Mouse (Mus musculus) heart, embryonic 11.5 days (tissue): ENCODE measurements around the gene Casp14. TPM values are rescaled to one million over a fixed set of nuclear protein-coding genes. Genes with fewer than 3 reads are reported as not detected.
A peak's percentile ranks its signal among the peaks of the same experiment; 100 is the strongest.

Experiments used
- ATAC-seq: fragments of 200-750 bp; cut with Nextera tagmentation; replicated peaks from 2 replicates; pipeline ENCODE4 v1.8.0; 2017; ENCODE audit warnings: moderate library complexity; ENCODE audit not compliant: insufficient number of reproducible peaks, low FRiP score, low TSS enrichment
- H3K27ac ChIP-seq: fragments of 300-500 bp; sonication (generic); 2 replicates; pipeline ENCODE4 v1.5.1; 2014; ENCODE audit warnings: mild to moderate bottlenecking, low read depth, low read length
- H3K27me3 ChIP-seq: fragments of 300-500 bp; sonication (generic); 2 replicates; pipeline ENCODE4 v1.6.1; 2014; ENCODE audit warnings: mild to moderate bottlenecking, low read length, mixed read lengths; ENCODE audit not compliant: control insufficient read depth, insufficient read depth
- H3K36me3 ChIP-seq: fragments of 300-500 bp; sonication (generic); 2 replicates; pipeline ENCODE4 v1.6.1; 2014; ENCODE audit warnings: mild to moderate bottlenecking, low read length, moderate library complexity, mixed read lengths; ENCODE audit not compliant: control insufficient read depth, insufficient read depth
- H3K4me1 ChIP-seq: fragments of 300-500 bp; sonication (generic); 2 replicates; pipeline ENCODE4 v1.6.1; 2014; ENCODE audit warnings: low read length; ENCODE audit not compliant: control insufficient read depth, insufficient read depth
- H3K4me2 ChIP-seq: fragments of 300-500 bp; sonication (generic); 2 replicates; pipeline ENCODE4 v1.6.1; 2014; ENCODE audit warnings: mild to moderate bottlenecking, moderate library complexity
- H3K4me3 ChIP-seq: fragments of 300-500 bp; sonication (generic); 2 replicates; pipeline ENCODE4 v1.5.1; 2014; ENCODE audit warnings: low read depth, low read length
- H3K9ac ChIP-seq: fragments of 300-500 bp; sonication (generic); 2 replicates; pipeline ENCODE4 v1.6.1; 2014; ENCODE audit warnings: mild to moderate bottlenecking, low read depth, low read length, moderate library complexity
- H3K9me3 ChIP-seq: fragments of 300-500 bp; sonication (generic); replicated peaks from 2 replicates; pipeline ENCODE4 v1.6.1; 2016; ENCODE audit warnings: low read length; ENCODE audit not compliant: control insufficient read depth
- WGBS: fragments of 180-500 bp; shearing (Covaris S2); extraction: QIAGEN DNeasy Blood & Tissue Kit; methylation state at CpG from one replicate; pipeline ENCODE4 v1.1.7; 2014; ENCODE audit not compliant: insufficient replicate concordance; 5-methylcytosine and 5-hydroxymethylcytosine counted together
- polyA plus RNA-seq: library from polyadenylated mRNA; unstranded; fragments of >200 nt; fragmentation: Nextera tagmentation; extraction: Ambion mirVana; gene quantifications from 2 replicates; pipeline ENCODE4 v1.2.1, GENCODE M21; 2014

The Casp14 gene
- not detected in 2 replicates for polyA plus RNA-seq

DNA sequence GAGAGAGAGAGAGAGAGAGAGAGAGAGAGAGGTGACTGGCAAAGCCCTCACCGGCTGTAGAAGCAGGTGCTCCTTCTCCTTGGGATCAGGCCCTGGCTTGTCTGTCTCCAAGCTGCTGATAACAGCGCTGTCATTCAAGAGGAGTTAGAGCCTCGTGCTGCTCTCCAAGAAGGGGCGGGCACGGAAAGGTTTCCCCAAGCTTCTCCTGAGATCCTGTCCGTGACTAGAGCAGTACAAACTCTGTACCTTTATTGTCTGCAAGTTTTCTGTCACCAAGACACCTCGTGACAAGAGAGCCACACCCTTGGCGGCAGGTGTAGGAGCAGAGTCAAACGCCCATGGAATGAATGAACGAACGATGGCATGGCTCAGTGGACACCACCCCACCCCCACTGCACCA is at the start of gene Casp14:
TSS of gene Casp14 (minus strand) at position 239 of the 400 bp plus-strand sequence.
- Histone ChIP-seq H3K36me3 (no peaks in the 10 kb centered on the region), H3K4me2 (no peak within 1 kb of the TSS), H3K4me3 (no peak within 1 kb of the TSS), H3K9ac (no peak within 1 kb of the TSS), H3K4me1 (no peaks in the 10 kb centered on the region), H3K9me3 (no peaks in the 10 kb centered on the region), H3K27ac (no peak within 1 kb of the TSS), H3K27me3 (no peaks in the 10 kb centered on the region)
- 51% methylated on average over 11 of the region's 11 CpGs for WGBS
- no peak for ATAC-seq

DNA sequence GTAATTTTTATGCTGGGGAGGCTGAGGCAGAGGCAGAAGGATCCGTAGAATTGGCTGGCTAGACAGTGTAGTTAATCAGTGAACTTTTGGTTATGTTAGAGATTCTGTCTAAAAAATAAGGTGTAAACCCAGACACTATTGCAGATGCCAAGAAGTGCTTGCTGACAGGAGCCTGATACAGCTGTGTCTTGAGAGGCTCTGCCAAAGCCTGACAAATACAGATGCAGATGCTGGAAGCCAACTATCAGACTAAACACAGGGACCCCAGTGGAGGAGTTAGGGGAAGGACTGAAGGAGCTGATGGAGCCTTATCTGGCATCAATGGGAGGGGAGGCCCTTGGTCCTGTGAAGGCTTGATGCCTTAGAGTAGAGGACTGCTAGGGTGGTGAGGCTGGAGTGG is 47.5 kb upstream of the Casp14 start:
- ATAC-seq: no peak
- H3K27me3 ChIP-seq: no peaks in the 10 kb centered on the region
- no peak overlapping the region for H3K4me3 ChIP-seq
- no peak overlapping the region for H3K4me2 ChIP-seq
- H3K27ac ChIP-seq: no peak overlapping the region
- H3K9ac ChIP-seq: no peak overlapping the region
- no peaks in the 10 kb centered on the region for H3K9me3 ChIP-seq
- H3K36me3 ChIP-seq: no peaks in the 10 kb centered on the region
- 76% methylated on average over 1 of the region's 1 CpGs for WGBS
- H3K4me1 ChIP-seq: no peaks in the 10 kb centered on the region

DNA sequence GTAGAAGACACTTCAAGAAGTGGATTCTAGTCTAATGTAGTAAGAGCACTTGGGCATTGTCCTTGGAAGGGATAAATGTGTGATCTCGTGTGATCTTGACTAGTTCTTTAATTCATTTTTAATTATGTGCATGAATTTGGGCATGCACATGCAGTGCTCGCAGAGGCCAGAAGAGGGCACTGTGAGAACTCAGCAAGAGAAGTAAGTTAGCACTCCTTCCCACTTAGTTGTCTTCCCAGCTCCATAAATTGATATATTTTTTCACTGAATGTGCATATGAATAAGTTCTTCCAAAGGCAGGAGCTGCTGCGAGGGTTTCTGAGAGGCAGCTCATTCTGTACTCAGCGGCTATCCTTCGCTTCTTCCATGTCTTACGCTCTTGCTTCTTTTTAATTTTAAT is 37.9 kb upstream of the Casp14 start:
- Histone ChIP-seq H3K4me1 (no peaks in the 10 kb centered on the region), H3K4me3 (no peak overlapping the region), H3K9me3 (no peaks in the 10 kb centered on the region), H3K4me2 (no peak overlapping the region), H3K27ac (no peak overlapping the region), H3K9ac (no peak overlapping the region), H3K27me3 (peaks cover 7% of the 10 kb centered on the region; the same call in 1 of the 2 replicates), H3K36me3 (no peaks in the 10 kb centered on the region)
- 35% methylated on average over 6 of the region's 6 CpGs for WGBS
- no peak for ATAC-seq

DNA sequence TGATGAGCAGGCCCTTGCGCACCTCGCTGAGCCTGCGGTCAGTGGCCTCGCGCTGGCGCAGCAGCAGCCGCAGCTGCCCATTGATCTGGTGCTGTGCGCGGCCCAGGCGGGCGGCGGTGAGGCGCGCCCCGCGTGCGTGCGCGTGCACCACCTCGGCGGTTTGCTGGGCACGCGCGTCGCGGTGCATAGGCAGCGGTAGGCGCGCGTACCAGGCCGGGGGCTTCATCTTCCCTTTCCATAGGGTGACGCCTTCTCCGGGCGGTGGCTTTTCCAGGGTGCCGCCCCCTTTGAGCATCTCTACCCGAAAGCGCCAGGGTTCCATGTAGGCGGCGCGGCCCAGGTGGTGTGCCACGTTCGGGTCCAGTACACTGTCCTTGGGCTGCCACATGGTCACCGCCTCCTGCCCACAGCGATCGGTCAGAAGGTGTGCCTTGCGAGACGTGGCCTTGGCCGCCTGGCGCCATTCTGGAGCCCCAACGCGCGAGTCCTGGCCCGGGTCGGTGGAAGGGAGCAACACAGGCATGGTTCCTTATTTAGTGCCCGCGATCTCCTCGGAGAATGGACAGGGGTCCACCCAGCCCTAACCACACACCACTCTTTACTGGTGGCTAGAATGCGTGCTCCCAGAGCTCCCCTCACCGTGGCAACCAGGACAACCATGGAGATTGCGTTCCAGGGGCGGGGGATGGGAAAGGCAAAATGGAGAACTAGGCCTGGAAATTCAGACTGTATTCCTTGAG is 34.5 kb upstream of the Casp14 start, which contains the start of gene Ccdc105:
TSS of gene Ccdc105 (minus strand) at position 614 of the 740 bp plus-strand sequence.
- Histone ChIP-seq H3K27ac (no peak within 1 kb of the TSS), H3K4me3 (peak within 1 kb of the TSS; percentile 44), H3K9me3 (no peaks in the 10 kb centered on the region), H3K36me3 (no peaks in the 10 kb centered on the region), H3K27me3 (peaks cover 11% of the 10 kb centered on the region; the same call in 1 of the 2 replicates), H3K4me2 (peak within 1 kb of the TSS; percentile 67), H3K4me1 (no peaks in the 10 kb centered on the region), H3K9ac (peak within 1 kb of the TSS; percentile 62)
- 1% methylated on average over 61 of the region's 61 CpGs for WGBS
- ATAC-seq: peak; percentile 78

DNA sequence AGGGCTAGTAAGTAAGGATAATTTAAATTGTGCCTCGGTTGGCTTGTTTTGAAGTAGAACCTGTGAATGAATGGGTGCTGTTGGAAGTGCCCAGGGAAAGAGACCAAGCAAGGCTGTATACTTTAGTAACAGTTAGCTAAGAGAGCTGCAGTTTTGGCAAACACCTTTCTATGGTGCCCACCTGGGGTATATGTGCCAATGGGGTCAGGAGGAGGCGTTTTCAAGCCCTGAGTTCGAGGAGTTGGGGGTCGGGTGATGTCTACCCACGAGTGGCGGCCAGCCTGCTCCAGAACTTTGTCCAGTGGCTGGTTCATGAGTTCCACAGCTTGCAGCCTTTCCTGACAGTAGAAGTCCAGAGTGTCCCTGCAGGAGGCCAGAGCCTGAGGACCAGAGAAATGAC is 30.9 kb upstream of the Casp14 start:
- H3K36me3 ChIP-seq: no peaks in the 10 kb centered on the region
- no peak for ATAC-seq
- H3K9ac ChIP-seq: no peak overlapping the region
- H3K27ac ChIP-seq: no peak overlapping the region
- no peak overlapping the region for H3K4me2 ChIP-seq
- peaks cover 11% of the 10 kb centered on the region; the same call in 1 of the 2 replicates for H3K27me3 ChIP-seq
- WGBS: 84% methylated on average over 6 of the region's 6 CpGs
- H3K4me1 ChIP-seq: peaks cover 6% of the 10 kb centered on the region; the same call in 1 of the 2 replicates
- H3K4me3 ChIP-seq: no peak overlapping the region
- no peaks in the 10 kb centered on the region for H3K9me3 ChIP-seq

DNA sequence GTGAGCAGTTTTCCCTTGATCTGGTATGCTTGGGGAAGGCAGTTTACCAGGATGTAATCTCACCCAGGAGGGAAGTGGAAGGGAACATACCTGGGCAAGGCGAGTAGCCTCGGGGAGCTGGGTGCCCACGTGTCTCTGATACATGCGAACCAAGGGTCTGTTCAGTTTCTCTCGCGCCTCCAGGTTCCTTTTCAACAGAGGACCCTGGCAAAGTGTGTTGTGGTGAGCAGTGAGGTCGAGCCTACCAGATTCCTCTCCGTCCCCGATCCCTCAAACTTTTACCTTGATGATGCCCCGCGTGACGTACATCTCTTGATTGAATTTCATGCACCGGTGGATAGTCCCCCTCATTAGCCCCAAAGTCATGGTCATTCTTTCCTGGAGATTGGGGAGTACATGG is 30.1 kb upstream of the Casp14 start:
- Histone ChIP-seq H3K27ac (no peak overlapping the region), H3K27me3 (peaks cover 11% of the 10 kb centered on the region; the same call in 1 of the 2 replicates), H3K4me1 (peaks cover 6% of the 10 kb centered on the region; the same call in 1 of the 2 replicates), H3K4me2 (no peak overlapping the region), H3K9ac (no peak overlapping the region), H3K9me3 (no peaks in the 10 kb centered on the region), H3K36me3 (no peaks in the 10 kb centered on the region), H3K4me3 (no peak overlapping the region)
- no peak for ATAC-seq
- whole genome bisulfite sequencing: 61% methylated on average over 13 of the region's 13 CpGs

DNA sequence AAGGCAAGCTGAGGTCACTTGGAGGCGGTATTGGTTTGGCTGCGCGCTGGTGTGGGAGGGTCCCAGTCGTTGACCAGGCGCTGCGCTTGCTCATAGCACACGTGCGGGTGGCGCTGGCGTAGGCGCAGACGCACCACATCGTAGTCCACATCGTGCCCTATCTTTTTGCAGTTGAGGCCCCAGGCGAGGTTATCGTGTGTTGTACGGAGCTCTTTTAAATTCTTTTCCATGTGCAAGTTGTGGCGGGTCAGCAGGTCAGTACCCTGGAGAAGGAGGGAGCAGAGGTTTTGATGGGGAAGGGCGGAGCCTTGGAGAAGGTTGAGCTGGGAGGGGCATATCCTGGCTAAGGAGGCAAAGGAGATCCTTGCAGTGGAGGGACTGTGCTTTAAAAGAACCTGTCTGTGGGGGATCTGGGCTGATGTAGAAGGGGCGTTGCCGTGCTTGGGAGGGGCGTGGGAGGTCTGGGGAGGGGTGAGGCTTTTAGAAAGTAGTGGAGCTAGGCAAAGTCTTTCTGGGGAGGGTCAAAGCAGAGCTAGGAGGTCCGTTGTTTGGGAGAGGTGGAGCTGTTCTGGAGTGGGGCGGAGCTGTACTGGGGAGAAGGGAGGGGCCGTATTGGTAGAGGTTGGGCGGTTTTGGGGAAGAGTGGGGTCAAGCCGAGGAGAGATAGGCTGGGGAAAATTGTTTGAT is 29.1 kb upstream of the Casp14 start:
- Histone ChIP-seq H3K27me3 (peaks cover 11% of the 10 kb centered on the region; the same call in 1 of the 2 replicates), H3K4me1 (peaks cover 6% of the 10 kb centered on the region; the same call in 1 of the 2 replicates), H3K36me3 (no peaks in the 10 kb centered on the region), H3K9me3 (no peaks in the 10 kb centered on the region), H3K4me3 (peak overlapping the region; percentile 39), H3K4me2 (peak overlapping the region; percentile 72), H3K27ac (no peak overlapping the region), H3K9ac (no peak overlapping the region)
- WGBS: 1% methylated on average over 27 of the region's 27 CpGs
- ATAC-seq: peak; percentile 56

DNA sequence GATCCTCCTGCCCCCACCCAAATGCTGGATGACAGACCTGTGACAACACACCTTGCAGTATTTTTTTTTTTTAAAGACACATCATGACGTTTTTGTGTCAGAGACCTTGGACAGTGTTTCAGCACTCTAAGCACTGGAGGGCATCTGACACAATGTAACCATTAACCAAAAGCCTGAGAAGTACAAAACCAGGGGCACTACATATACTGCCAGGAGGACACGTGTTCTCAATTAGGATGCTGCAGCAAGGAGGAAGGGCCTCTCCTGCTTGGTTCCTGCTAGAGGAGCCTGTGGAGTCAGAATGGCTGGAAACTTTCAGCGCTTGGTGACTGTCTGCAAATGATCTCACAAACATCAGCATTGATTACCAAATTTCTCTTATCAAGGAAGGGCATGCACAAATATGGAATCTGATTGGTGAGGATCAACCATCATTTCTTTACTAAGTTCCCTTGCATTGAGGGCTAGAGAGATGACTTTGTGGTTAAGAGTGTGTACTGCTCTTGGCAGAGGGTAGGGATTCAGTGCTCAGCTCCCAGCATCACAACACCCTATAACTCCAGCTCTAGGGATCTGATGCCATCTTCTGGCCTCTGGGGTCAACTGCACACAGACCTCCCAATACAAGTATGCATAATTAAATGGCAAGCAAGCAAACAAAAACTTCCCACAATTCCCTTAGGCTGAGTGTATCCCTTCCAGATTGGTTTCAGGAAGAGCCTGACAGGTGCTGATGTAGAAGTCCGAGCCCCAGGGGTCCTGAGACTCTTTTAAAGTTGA is 27.5 kb upstream of the Casp14 start:
- Histone ChIP-seq H3K4me2 (no peak overlapping the region), H3K36me3 (no peaks in the 10 kb centered on the region), H3K4me3 (no peak overlapping the region), H3K9me3 (no peaks in the 10 kb centered on the region; the same call in 1 of the 2 replicates), H3K27me3 (0 out of 2 replicates have a peak, but pooled peaks cover 2% of the 10 kb centered on the region), H3K27ac (no peak overlapping the region), H3K9ac (no peak overlapping the region), H3K4me1 (peaks cover 6% of the 10 kb centered on the region; the same call in 1 of the 2 replicates)
- ATAC-seq: no peak
- WGBS: 49% methylated on average over 4 of the region's 4 CpGs
